Mouse (Mus musculus) ES-Bruce4 (cell line): ENCODE data around the gene C8g. TPM values are rescaled to one million over a fixed set of nuclear protein-coding genes. Genes with fewer than 3 reads are reported as not detected.

Experiments
- H3K27ac ChIP-seq: 2 replicates; pipeline ENCODE4 v1.5.1; 2012; ENCODE audit warnings: low read length, inconsistent platforms; ENCODE audit not compliant: insufficient read depth
- H3K27me3 ChIP-seq: 2 replicates; pipeline ENCODE4 v1.6.1; 2012; ENCODE audit warnings: mild to moderate bottlenecking, low read length, inconsistent platforms; ENCODE audit not compliant: control insufficient read depth, poor library complexity, insufficient read depth, severe bottlenecking
- H3K36me3 ChIP-seq: 2 replicates; pipeline ENCODE4 v1.6.1; 2012; ENCODE audit warnings: inconsistent platforms, mild to moderate bottlenecking, low read length, moderate library complexity; ENCODE audit not compliant: control insufficient read depth, poor library complexity, insufficient read depth, severe bottlenecking
- H3K4me1 ChIP-seq: one replicate; pipeline ENCODE4 v1.8.1; 2011; ENCODE audit warnings: low read length; ENCODE audit not compliant: control insufficient read depth, insufficient read depth
- H3K4me3 ChIP-seq: 2 replicates; pipeline ENCODE4 v1.5.1; 2011; ENCODE audit warnings: low read depth, mild to moderate bottlenecking, low read length
- H3K9ac ChIP-seq: 2 replicates; pipeline ENCODE4 v1.6.1; 2012; ENCODE audit warnings: low read depth, mild to moderate bottlenecking, inconsistent platforms; ENCODE audit not compliant: poor library complexity, severe bottlenecking
- H3K9me3 ChIP-seq: replicated peaks from 2 replicates; pipeline ENCODE4 v1.6.1; 2012; ENCODE audit warnings: mild to moderate bottlenecking, low read length, inconsistent platforms; ENCODE audit not compliant: control insufficient read depth, poor library complexity, insufficient read depth, severe bottlenecking
- CTCF ChIP-seq: IDR thresholded peaks from one replicate; pipeline ENCODE4 v1.8.1; 2011; ENCODE audit warnings: low read depth, low read length
- EP300 ChIP-seq: IDR thresholded peaks from 2 replicates; pipeline ENCODE4 v1.6.1; 2011; ENCODE audit warnings: low read depth, low read length; ENCODE audit not compliant: insufficient read depth
- POLR2A ChIP-seq: IDR thresholded peaks from one replicate; pipeline ENCODE4 v1.8.1; 2011; ENCODE audit warnings: low read length; ENCODE audit not compliant: insufficient read depth
- polyA plus RNA-seq: library from polyadenylated mRNA; stranded (reverse); fragments of >200 nt; gene quantifications from 2 replicates; pipeline ENCODE4 v1.2.4, GENCODE M21; 2011; ENCODE audit warnings: low read depth; ENCODE audit not compliant: missing spikeins, insufficient read depth, insufficient read length

C8g gene
- polyA plus RNA-seq, 1 experiment = 4.9 TPM

DNA sequence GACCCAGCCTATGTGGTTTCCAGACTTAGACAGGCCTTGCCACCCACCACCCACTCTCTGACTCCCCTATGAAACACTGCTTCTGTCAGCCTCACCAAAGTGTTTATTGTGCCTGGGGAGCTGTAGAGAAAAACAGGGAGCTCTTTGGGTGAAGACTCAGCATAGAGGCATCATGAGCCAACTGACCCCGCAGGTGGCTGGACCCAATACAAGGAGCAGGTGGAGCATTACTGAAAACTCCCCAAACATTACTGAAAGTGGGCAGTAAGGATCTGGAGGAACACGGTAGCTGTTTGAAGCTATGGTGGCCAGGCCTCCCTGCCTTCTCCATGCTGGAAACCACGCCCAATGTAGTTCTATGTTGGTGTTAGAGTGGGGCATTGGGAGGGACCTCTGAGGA, 37.9 kb downstream of the C8g start:
- Histone ChIP-seq H3K9ac (no peak overlapping the region), H3K27ac (no peak overlapping the region), H3K27me3 (no peaks in the 10 kb centered on the region), H3K36me3 (no peaks in the 10 kb centered on the region), H3K4me1 (peaks cover 2% of the 10 kb centered on the region), H3K9me3 (no peaks in the 10 kb centered on the region), H3K4me3 (no peak overlapping the region)
- no peak for TF ChIP-seq EP300
- TF ChIP-seq POLR2A = no peak

DNA sequence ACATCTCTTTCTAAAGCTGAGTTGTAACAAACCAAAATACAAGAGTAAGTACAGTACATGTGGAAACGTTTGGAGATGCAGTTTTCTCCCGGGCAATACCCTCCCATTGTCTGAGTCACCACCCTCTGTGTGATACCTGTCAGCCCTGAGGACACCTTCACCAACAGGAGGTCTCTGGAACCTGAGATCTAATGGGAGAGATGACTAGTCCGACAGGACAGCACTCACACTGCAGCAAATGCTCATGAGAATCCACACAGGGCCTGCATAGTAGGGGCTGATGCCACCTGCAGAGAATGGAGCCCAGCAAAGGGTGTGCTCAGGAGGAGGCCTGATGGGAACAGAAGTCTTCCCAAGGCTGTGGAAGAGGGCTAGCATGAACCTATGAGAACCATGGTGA, 40.1 kb downstream of the C8g start:
- TF ChIP-seq EP300 (no peak), POLR2A (no peak), CTCF (no peak)
- Histone ChIP-seq H3K9me3 (no peaks in the 10 kb centered on the region), H3K9ac (no peak overlapping the region), H3K4me3 (no peak overlapping the region; the same call in 1 of the 2 replicates), H3K36me3 (no peaks in the 10 kb centered on the region), H3K27me3 (no peaks in the 10 kb centered on the region), H3K4me1 (peaks cover 3% of the 10 kb centered on the region), H3K27ac (no peak overlapping the region)

DNA sequence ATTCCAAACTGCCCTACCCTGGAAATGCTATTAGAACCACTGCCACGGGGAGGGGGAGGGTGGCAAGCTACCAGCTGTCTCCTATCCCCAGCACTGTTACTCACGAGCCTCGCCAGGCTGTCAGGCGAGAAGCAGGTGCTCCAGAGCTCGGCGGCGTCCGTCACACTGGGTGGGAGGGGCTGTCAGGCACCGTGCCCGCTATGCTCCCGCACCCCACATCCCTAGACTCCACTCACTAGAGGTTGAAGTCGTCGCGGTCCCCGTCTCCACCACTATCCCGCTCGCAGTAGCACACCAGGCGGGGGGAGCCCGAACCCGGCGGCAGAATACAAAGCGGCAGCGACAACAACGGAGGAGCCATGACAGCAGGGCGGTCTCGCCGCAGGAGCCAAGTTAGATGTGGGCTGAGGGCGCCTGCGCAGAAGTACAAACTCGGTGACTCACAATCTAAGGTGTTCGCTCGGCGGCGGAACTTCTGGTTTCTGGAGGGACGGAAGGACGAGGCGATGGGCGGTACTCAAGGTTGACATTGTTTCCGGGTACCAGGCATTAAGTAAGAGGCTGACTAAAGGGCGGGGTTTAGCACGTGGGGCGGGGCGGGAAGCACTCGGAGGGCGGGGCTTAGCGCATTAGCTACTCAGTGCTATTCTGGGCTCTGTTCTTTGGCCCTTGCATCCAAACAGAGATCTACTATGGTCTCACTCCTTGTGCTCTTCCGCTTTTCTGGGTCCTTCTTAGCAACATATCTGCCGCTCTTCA, 40.8 kb downstream of the C8g start, which contains the start of gene Paxx:
Gene Paxx (minus strand): TSS at position 544 of the 759 bp plus-strand sequence.
- Histone ChIP-seq H3K27ac (no peak within 1 kb of the TSS), H3K4me3 (peak within 1 kb of the TSS; percentile 77), H3K27me3 (no peaks in the 10 kb centered on the region), H3K9ac (0 out of 2 replicates have a peak within 1 kb of the TSS, but pooled peaks have one; percentile 14), H3K9me3 (no peaks in the 10 kb centered on the region), H3K4me1 (peaks cover 9% of the 10 kb centered on the region), H3K36me3 (no peaks in the 10 kb centered on the region)
- TF ChIP-seq CTCF (no peak), EP300 (no peak), POLR2A (no peak)

DNA sequence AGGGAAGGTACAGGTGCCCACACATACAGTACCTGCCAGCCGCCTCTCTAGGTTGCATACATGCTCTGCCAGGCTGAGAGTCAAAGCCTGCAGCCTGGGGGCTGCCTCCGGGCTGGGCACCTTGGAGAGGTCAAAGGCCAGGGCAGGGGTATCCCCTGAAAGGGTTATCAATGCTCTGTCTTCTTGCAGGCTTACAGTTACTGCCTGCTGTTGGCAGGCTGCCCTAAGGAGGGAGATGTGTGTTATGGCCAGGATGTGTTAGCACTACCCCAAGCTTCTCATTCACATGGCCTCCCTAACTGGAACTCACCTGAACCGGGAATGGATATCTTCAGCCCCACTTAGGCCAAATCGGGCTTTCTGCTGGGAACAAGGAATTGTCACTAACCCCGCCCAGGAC, 41.4 kb downstream of the C8g start:
- no peak for TF ChIP-seq CTCF
- no peak for TF ChIP-seq EP300
- no peak for TF ChIP-seq POLR2A
- Histone ChIP-seq H3K27ac (no peak overlapping the region), H3K27me3 (no peaks in the 10 kb centered on the region), H3K4me3 (peak overlapping the region; percentile 77), H3K36me3 (no peaks in the 10 kb centered on the region), H3K9ac (no peak overlapping the region), H3K4me1 (peaks cover 9% of the 10 kb centered on the region), H3K9me3 (no peaks in the 10 kb centered on the region)

DNA sequence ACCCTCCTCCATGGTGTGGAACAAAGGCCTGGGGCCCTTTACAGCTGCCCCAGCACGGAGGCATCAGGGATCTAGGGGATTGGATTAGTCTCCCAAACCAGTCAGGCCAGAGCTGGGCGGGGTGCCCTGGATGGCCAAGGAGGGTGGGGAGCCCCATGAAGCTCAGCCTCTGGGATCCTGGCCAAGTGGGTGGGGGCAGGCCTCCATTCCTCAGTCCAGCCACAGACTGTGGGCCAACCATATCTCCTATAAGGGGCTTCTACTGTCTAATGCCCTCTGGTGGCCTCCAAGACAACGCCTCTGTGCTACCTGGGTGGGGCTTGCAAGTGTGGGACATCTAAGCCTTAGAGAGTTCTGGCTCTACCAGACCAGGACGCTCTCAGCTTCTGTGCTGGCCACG, 42.6 kb downstream of the C8g start:
- Histone ChIP-seq H3K4me1 (peaks cover 9% of the 10 kb centered on the region), H3K4me3 (no peak overlapping the region), H3K9ac (no peak overlapping the region), H3K36me3 (no peaks in the 10 kb centered on the region), H3K27ac (no peak overlapping the region), H3K9me3 (no peaks in the 10 kb centered on the region), H3K27me3 (no peaks in the 10 kb centered on the region)
- TF ChIP-seq POLR2A (no peak), CTCF (no peak), EP300 (no peak)

DNA sequence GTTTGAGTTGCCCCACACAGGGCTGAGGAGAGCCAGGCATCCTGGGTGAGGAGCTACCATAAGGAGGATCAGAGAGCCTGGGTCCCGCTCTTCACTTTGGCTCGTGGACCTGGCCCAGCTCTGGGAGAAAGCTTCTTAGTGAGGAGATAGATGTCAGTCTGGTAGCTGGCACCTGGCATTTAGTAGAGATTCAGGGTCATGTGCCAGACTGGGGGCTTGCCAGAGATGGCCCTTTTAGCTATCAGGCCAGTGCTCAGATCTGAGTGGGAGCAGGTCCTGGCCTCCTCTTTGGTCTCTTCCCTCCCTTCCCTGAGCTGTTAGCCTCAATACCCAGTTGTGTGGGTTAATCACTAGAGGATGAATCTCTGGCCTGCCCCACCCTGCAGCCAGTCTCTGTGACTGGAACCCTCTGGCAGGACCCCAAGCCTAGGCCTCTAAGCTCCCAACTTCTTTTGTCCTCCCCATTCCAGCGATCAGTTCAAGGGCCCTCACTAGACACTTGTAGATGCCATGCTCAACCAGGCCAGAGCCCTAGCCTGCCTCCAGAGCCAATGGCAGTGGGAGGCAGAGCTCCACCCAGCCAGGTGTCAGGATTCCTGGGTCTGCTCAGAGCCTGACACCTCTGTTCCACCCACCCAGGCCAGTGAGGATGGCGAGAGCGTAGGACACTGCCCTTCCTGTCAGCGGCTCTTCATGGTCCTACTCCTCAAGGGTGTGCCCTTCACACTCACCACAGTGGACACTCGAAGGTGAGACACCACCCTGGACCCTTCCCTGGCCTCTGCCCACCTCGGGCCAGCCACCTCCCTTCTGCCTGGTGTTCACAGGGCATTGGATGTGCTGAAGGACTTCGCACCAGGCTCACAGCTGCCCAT, 44.3 kb downstream of the C8g start:
- Histone ChIP-seq H3K27ac (no peak overlapping the region), H3K9me3 (no peaks in the 10 kb centered on the region), H3K4me1 (peaks cover 9% of the 10 kb centered on the region), H3K27me3 (no peaks in the 10 kb centered on the region), H3K4me3 (no peak overlapping the region), H3K36me3 (no peaks in the 10 kb centered on the region), H3K9ac (no peak overlapping the region)
- TF ChIP-seq CTCF (no peak), POLR2A (no peak), EP300 (no peak)
